Mouse (Mus musculus) retina, adult 2 months (tissue): ENCODE measurements around the gene Gm20481.
"Not testable (repeated sequence)": the region's sequence is repeated elsewhere in the genome, so short reads cannot be mapped to it uniquely, and the experiment has no call there.

Source experiments
- DNase-seq: peaks from one replicate; pipeline ENCODE4 v3.0.0-alpha.2; 2012; ENCODE audit warnings: low read depth, low spot score

The Gm20481 gene

DNA sequence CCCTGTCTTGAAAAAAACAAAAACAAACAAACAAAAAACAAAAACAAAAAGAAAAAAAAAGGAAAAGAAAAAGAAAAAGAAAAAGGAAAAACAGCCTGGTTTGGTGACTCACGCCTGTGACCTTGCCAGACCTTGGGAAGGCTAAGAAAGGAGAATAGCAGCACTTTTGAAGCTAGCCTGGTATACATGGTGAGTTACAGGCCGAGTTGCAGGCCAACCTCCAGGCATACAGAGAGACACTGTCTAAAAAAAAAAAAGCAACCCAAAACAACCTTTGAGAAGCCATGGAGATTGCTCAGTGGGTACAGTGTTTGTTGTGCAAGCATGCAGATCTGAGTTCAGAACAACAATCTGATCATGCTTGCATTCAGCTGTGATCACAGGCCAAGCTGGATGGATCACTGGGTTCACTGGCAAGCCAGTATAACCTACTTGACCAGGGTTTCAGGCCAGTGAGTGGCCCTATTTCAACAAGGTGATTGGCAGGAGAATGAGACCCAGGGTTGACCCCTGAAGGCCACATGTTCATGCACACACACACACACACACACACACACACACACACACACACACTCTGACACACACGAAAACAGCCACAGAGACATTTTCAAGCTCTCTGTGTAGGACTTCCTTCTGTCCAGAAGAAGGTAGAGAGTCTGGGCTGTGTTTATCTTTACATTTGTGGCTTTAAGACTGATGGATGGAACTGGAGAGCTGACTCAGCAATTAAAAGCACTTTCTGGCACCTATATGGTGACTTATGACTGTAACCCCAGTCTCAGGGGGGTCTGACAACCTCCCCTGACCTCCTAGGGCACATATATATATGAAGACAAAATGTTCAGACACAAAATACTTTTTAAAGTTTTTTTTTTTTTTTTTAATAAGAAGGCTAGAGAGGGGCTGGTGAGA is 6.1 kb downstream of the Gm20481 start:
- DNase-seq = no peak

DNA sequence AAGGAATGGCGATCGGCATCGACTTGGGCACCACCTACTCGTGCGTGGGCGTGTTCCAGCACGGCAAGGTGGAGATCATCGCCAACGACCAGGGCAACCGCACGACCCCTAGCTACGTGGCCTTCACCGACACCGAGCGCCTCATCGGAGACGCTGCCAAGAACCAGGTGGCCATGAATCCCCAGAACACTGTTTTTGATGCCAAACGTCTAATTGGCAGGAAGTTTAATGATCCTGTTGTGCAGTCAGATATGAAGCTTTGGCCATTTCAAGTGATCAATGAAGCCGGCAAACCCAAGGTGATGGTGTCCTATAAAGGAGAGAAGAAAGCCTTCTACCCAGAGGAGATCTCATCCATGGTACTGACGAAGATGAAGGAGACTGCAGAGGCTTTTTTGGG is 7.3 kb downstream of the Gm20481 start:
- no peak for DNase-seq

DNA sequence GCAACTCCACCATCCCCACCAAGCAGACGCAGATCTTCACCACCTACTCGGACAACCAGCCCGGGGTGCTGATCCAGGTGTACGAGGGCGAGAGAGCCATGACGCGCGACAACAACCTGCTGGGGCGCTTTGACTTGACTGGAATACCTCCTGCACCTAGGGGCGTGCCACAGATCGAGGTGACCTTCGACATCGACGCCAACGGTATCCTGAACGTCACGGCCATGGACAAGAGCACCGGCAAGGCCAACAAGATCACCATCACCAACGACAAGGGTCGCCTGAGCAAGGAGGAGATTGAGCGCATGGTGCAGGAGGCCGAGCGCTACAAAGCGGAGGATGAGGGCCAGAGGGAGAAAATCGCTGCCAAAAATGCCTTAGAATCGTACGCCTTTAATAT is 8.5 kb downstream of the Gm20481 start:
- DNase-seq = no peak

DNA sequence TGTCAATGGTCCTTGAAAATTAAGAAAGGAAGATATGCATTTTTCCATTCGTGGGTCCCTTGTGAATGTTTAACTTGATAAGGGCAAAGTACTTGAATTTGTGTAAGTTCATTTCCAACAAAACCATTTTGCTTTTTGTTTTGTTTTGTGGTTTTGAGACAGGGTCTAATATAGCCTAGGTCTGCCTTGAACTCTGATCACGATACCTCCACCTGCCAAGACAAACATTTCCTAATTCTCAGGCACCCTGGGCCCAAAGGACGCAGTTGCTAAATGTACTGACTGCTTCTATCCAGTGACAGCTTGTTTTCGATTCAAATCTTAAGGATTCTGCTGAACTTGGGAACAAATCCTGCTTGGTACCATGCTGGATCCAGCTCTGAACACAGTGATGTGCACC is 9.9 kb downstream of the Gm20481 start:
- DNase-seq = no peak

DNA sequence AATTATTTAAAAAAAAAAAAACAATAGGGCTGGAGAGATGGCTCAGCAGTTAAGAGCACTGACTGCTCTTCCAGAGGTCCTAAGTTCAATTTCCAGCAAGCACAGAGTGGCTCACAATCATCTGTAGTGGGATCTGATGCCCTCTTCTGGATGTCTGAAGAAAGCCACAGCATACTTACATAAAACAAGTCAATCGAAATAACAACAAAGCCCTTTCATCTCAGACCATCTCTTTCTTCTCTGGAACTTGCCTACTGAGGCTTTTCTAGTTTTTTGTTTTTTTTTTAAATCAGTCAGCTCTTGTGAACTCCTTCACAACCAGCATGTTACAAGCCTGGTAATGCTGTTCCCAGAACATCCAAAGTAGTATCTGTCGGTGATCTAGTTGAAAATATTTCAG is 10.9 kb downstream of the Gm20481 start:
- no peak for DNase-seq

DNA sequence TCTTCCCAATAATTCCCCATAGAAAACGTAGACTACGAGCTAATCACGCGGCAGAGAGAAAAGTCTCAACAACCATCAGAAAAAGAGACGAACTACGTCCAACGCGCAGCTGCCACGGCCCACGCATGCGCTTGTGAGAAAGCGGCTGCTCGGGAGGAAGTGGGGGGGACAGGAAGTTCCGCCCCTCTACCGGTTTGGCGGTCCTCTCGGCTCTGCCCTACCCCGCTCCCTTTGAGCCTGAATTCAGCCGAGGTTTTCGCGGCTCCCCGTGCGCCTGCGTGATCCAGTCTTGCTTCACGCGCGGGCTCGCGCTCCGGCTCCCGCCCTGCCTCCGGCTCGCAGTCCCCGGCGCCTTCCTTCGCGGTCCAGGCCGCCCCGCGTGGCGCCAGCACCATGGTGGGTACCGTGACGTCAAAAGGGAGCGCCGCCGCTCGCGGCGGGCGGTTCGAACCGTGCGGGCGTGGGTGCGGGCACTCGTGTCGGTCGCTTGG is 12.0 kb downstream of the Gm20481 start, which contains the start of gene Lsm2:
Gene Lsm2, plus strand, starts transcription at position 173 of the 491 bp plus-strand sequence.
- DNase-seq = peak; percentile 85

DNA sequence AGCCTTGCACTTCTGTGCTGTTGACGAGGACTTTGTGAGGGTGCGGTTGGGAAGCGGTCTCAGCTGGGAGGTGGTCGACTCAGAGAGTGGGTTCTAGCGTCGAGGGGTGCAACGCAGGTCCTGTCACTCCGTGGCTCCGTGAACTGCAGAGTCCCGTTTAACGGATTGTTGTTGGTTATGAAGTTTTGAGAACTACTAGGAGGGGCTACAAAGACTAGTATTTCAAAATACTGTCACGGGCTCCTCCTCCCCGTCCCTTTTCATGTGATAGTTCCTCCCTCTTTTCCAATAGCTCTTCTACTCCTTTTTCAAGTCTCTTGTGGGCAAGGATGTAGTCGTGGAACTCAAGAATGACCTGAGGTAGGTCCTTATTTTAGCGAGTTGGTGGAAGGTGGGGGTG is 12.6 kb downstream of the Gm20481 start:
- DNase-seq = no peak

DNA sequence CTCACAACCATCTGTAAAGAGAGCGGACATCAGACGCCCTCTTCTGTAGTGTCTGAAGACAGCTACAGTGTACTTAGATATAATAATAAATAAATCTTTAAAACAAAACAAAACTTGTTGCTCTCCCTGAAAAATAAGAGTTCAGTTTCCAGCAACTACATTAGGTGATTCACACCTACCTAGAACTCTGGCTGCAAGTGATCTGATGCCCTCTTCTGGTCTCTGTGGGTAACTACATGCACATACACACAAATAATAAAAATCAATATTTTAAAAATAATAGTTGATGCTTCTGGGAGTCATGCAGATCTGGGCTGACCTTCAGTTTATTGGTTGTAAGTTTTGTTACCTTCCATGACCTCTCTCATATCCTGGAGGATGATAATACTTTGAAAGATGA is 14.5 kb downstream of the Gm20481 start:
- no peak for DNase-seq

DNA sequence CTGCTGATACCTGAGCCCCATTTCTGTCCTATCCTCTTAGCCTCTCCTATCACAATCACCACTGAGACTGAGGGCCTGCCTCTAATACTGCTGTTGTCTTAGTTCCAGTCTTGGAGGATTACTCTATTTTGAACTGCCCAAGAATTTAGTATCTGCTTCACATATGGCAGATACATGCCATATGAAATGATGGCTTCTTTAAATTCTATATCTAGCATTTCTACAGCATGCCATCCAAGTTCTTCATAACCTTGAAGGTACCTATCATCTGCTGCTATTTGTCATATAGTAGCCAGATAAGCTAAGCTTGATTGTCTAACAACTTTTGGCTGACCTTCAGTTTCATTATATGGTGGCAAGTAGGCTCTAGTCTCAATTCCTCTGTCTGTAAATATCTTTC is 25.0 kb downstream of the Gm20481 start:
- DNase-seq = no peak

DNA sequence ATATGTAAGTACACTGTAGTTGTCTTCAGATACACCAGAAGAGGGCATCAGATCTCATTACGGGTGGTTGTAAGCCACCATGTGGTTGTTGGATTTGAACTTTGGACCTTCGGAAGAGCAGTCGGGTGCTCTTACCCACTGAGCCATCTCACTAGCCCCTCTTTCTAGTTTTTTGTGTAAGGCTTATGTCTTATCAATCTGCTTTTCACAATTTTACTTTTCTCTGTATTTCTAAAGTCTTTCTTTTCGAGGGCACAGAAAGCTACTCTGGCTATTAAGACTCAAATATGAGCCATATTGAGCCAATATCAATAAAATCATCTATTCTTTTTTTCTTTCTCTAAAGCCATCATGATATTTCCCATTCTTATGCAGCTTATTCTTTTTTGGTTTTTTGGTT is 25.5 kb downstream of the Gm20481 start:
- DNase-seq = not testable (repeated sequence)

DNA sequence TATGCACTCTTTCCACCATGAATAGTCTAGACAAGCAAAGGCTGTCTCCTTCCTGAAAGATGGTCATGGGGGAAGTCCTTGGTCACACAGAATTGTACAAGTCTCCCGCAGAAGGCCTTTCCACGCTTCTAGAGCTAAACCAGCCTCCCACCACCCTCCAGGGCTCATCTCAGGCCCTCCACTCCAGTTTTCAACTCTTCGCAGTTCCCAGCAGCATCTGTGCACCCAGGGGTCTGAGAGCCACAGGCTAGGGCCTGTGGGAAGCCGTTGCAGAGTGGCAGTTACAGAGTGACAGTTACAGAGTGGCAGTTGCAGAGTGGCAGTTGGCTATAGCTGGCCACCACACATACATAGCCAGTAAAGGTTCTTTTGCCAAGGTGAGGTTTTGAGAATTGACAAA is 26.2 kb downstream of the Gm20481 start:
- not testable (repeated sequence) for DNase-seq

DNA sequence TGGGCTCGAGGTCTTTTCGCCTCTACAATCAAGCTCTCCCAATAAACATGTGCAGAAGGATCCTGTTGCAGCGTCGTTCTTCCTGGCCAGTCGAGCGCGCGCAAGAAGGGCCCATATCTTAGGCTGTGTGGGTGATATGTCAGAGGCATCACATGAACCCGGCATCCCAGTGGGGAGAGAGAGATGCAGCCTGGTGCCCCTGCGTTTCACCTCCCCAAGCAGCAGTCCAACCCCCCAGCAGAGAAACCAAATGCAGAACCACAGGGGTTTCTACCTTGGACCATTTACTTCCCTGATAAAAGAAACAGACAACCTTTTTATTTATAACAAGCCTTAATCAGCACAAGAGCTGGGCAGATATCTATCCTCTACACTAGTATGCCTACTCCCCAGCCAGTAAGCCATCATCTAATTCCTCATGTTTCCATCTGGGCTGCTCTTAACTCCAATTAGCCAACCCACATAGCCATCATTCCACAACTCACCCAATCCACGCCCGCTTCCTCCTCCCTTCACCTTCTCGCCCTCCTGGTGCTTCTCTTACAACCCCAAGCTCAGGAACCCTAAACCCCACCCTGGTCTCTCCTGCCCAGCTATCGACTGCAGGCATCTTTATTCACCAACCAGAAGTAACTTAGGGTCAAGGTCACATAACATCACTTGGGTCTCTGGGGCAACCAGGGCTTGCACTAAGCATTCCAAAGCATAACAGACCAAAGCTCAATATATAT is 26.9 kb downstream of the Gm20481 start:
- DNase-seq = no peak

DNA sequence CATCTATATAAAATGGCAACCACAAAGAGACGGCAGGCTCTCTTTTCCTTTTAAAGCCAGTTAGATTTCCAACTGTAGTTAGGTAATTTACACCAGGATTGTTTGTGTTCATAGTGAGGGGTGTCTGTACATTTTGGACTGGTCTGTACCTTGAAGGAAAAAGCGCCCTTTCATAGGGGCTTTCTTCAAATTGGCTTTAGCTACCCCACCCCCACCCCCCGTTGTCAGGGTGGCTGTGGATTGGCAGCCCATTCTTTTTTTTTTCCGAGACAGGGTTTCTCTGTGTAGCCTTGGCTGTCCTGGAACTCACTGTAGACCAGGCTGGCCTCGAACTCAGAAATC is 27.4 kb downstream of the Gm20481 start:
- no peak for DNase-seq

DNA sequence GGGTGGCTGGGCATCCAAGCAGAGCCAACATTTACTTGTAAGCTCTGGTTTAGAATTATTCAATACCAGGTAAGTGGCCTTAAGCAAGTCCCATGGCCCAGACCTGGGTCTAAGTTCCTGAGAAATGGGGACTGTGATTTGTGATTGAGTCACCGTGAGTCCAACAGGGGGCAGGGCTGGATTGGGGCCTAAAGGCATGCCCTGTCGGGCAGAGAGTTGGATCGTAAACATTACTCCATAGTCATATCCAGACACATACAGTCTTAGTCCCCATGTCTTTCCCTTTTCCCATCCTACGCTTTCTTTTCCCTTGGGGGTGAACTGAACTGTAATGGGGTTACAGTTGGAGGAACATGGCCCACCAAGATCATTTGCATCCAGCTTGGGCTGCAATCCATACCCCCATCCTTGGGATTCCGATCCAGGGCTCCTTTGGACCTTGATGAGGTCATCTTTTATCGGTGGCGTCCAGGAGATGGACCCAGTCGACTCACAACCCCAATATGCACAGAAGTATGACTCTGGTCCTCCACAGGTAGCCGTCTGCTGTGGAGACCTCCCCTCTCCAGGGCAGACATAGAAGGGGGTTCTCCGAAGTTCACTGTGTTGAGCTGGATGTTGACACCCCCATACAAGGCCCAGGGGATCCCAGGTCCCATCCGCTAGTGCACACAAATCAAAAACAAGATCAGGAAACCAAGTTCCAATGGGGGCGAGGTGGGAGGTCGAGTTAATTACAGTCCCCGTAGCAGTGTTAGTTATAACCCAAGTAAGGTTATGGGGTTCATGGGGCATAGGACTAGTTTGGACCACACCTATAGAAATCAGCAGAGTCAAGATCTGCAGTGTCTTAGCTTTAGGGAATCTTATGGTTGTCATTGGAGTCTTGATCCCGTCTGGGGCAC is 29.1 kb downstream of the Gm20481 start:
- no peak for DNase-seq

DNA sequence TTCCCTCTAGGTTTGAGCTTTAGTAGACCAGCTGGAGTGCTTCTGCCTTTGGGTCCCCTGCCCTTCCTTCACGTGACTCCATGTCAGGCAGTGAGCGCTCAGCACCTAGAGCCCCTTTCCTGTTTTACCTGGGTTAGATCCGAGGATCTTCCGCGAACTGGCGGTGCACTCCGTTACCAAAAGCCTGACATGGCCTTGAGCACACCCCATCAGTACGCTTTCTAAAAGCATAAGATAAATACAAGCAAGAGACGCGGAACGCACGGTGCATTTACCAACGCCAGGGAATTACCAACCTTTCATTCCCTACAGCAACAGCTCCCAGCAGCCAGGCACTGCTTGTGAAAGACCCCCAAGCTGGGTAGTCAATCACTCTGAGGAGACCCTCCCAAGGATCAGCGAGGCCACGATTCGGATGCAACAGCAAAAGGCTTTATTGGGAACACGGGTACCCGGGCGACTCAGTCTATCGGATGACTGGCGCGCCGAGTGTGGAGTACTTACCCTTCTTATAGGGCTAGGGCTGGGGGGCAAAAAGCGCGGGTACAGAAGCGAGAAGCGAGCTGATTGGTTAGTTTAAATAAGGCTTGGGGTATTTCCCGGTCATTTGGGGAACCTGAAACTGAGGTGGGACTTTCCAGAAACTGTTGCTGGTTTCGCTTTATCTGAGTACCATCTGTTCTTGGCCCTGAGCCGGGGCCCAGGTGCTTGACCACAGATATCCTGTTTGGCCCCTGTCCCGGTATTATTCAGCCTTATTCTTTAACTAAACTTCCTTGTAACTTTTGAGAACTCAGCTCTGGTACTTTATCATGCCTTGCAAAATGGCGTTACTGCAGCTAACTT is 30.4 kb downstream of the Gm20481 start:
- DNase-seq = not testable (repeated sequence)

DNA sequence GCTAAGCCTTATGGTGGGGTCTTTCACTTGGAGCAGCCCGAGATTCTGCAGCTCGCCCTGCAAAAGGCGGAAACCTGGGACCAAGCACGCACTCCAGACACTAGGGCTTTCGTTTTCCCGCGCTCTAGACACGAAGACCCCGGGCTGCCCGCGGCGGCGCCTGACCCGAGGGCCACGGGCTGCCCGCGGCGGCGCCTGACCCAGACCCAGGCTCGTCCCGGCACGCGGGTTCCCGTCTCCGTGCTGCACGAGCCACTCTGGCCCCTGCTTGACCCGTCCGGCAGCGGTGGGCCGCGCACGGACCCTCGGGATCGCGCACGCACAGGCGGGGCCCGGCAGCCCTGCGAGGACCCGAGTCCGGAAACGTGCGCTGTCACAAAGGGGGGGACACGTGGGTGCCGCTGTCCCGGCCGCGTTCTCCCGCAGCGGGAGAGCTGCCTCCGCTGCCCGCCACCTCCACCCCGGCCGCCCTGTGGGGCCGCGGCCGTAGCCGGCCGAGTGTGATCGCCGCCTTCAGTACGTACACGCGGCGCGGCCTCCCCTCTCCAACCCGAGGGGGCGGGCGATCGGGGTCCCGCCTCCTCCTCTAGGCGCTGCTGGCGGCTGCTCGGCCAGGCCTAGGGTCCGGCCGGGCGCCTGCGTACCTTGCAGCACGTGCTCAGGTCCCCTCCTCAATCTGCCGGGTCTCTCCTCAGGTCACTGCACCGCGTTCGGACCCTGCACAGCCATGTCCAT is 31.2 kb downstream of the Gm20481 start, which contains the start of gene Vars:
Gene Vars, plus strand, starts transcription at position 271 of the 735 bp plus-strand sequence.
- DNase-seq = peak; percentile 64

DNA sequence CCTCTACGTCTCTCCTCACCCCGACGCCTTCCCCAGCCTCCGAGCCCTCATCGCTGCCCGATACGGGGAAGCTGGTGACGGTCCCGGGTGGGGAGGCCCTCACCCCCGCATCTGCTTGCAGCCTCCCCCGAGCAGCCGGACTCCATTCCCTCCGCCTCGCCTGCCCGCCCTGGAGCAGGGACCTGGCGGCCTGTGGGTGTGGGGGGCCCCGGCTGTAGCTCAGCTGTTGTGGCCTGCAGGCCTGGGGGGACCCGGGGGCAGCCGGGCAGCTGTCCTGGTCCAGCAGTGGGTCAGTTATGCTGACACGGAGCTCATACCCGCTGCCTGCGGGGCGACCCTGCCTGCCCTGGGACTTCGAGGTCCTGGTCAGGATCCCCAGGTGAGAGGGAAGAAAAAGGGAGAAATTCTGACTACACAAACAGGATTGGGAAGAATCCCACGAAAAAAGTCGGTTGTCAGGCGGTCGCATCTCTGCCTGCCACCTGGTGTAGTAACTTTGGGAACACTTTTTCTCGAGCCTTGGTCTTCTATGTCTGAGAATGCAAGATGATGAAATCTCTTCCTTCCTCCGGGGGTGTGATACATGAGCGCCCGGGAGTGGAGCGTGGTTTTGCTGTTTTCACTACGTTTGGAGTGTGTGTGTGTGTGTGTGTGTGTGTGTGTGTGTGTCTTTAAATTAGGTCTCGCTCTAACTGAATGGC is 31.9 kb downstream of the Gm20481 start:
- DNase-seq = no peak

DNA sequence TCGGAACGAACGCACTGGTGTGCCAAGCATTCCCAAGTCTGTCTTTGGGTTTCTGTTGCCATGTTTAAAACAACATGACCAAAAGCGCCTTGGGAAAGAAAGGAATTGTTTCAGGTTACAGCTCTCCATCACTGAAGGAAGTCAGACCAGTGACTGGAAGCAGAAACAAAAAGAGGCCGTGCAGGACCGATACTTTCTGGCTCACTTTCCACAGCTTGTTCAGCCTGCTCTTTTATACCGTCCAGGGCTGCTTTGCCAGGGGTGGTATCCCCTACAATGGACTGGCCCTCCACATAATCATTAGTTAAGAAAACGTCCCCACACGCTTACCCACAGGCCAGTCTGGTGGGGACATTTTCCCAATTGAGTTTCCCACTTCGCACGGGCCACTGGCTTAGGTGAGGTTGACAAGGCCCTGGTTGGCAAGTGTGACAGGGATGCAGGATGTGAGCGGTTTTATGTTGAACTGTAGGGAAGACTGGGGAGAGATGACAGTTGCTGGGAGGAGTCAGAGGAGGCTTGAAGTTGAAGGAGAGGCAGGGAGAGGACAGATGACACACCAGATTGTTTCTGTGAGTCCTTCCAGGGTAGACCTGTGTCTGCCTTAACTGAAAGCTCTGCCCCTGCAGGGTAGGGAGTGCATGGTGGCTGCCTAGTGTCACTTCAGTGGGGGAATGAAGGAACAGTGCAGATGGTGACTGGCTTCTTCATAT is 32.6 kb downstream of the Gm20481 start:
- DNase-seq = no peak
